Mouse (Mus musculus) intestine, embryonic 15.5 days (tissue): ENCODE data around the gene H13. TPM values are rescaled to one million over a fixed set of nuclear protein-coding genes. Genes with fewer than 3 reads are reported as not detected.

Experiments
- ATAC-seq: fragments of 200-750 bp; cut with Nextera tagmentation; 2 replicates; pipeline ENCODE4 v1.8.0; 2017; ENCODE audit warnings: moderate TSS enrichment, moderate library complexity
- H3K27ac ChIP-seq: fragments of 300-500 bp; sonication (generic); 2 replicates; pipeline ENCODE4 v1.5.1; 2015; ENCODE audit warnings: mild to moderate bottlenecking, inconsistent platforms
- H3K27me3 ChIP-seq: fragments of 300-500 bp; sonication (generic); replicated peaks from 2 replicates; pipeline ENCODE4 v1.6.1; 2015; ENCODE audit warnings: inconsistent platforms
- H3K36me3 ChIP-seq: fragments of 300-500 bp; sonication (generic); 2 replicates; pipeline ENCODE4 v1.6.1; 2015; ENCODE audit warnings: inconsistent platforms
- H3K4me1 ChIP-seq: fragments of 300-500 bp; sonication (generic); replicated peaks from 2 replicates; pipeline ENCODE4 v1.6.1; 2015; ENCODE audit warnings: inconsistent platforms
- H3K4me2 ChIP-seq: fragments of 300-500 bp; sonication (generic); replicated peaks from 2 replicates; pipeline ENCODE4 v1.6.1; 2015; ENCODE audit warnings: mild to moderate bottlenecking, inconsistent platforms
- H3K4me3 ChIP-seq: fragments of 300-500 bp; sonication (generic); replicated peaks from 2 replicates; pipeline ENCODE4 v1.5.1; 2015; ENCODE audit warnings: inconsistent platforms
- H3K9ac ChIP-seq: fragments of 300-500 bp; sonication (generic); 2 replicates; pipeline ENCODE4 v1.6.1; 2015; ENCODE audit warnings: inconsistent platforms
- H3K9me3 ChIP-seq: fragments of 300-500 bp; sonication (generic); 2 replicates; pipeline ENCODE4 v1.6.1; 2016; ENCODE audit warnings: inconsistent platforms
- WGBS: fragments of 180-500 bp; shearing (Covaris S2); methylation state at CpG from one replicate; pipeline ENCODE4 v1.1.7; 2015; 5-methylcytosine and 5-hydroxymethylcytosine counted together
- polyA plus RNA-seq: library from polyadenylated mRNA; unstranded; fragments of >200 nt; fragmentation: Nextera tagmentation; extraction: Ambion mirVana; gene quantifications from 2 replicates; pipeline ENCODE4 v1.2.1, GENCODE M21; 2015

Gene H13
- polyA plus RNA-seq, result 115 and 120 TPM in 2 replicates

DNA sequence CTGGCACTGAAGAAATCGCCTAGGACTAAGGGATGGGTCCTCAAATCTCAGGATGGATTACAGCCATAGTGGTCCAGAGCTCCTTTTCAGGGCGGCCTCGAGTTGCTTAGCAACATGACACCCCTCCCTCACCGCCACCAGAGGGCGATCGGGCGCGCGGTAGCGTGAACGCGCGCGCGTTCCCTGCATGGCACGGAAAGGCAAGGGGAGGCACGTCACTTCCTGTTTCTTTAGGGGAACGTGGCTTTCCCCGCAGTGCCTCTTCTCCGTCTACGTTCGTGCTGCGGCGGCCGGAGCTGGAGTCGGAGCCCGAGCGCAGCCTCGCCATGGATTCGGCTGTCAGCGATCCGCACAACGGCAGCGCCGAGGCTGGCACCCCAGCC, at the start of gene H13:
Gene H13 (plus strand): TSS at position 206 of the 383 bp plus-strand sequence.
- Histone ChIP-seq H3K27me3 (no peaks in the 10 kb centered on the region), H3K4me3 (peak within 1 kb of the TSS; percentile 86), H3K9ac (peak within 1 kb of the TSS; percentile 89), H3K36me3 (no peaks in the 10 kb centered on the region), H3K27ac (peak within 1 kb of the TSS; percentile 94), H3K9me3 (no peaks in the 10 kb centered on the region), H3K4me2 (peak within 1 kb of the TSS; percentile 60), H3K4me1 (peaks cover 28% of the 10 kb centered on the region)
- WGBS, result 0% methylated on average over 35 of the region's 35 CpGs
- ATAC-seq, result peak; percentile 87

GRCm38 (mm10) chr2:152620367-152621134, 48.7 kb upstream of the H13 start:
- H3K27ac ChIP-seq, result no peak overlapping the region
- no peaks in the 10 kb centered on the region for H3K9me3 ChIP-seq
- H3K4me2 ChIP-seq, result no peak overlapping the region
- H3K4me1 ChIP-seq, result no peaks in the 10 kb centered on the region
- H3K4me3 ChIP-seq, result no peak overlapping the region
- H3K36me3 ChIP-seq, result no peaks in the 10 kb centered on the region
- no peak for ATAC-seq
- H3K27me3 ChIP-seq, result 0 out of 2 replicates have a peak, but pooled peaks cover 3% of the 10 kb centered on the region
- 70% methylated on average over 9 of the region's 9 CpGs for WGBS
- no peak overlapping the region for H3K9ac ChIP-seq

GRCm38 (mm10) chr2:152622151-152622550, 47.1 kb upstream of the H13 start:
- no peak for ATAC-seq

DNA sequence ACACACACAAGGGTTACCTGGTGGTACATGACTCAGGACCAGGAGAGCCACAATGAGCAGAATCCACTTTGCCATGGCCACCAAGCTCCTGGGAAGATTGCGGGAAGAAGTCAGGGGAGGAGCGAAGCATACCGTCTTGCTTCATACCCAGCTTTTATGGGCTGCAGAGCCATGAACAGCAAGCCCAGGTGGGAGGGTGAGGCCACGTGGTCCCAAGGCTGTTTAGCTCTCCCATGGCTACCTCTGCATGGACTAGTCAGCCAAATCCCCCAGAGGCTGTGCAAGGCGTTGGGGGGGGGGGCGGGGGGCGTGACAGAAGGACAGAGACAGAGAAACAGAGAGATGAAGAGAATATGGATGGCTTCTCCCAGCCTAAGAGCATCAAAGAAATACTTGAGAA, 46.3 kb upstream of the H13 start, which contains the start of gene Defb25:
Gene Defb25 (minus strand): TSS at position 101 of the 400 bp plus-strand sequence.
- ATAC-seq, result no peak

More at GRCm38 (mm10) chr2:152622151-152622550, 47.1 kb upstream of the H13 start:
- no peaks in the 10 kb centered on the region for H3K9me3 ChIP-seq
- peaks cover 7% of the 10 kb centered on the region for H3K4me1 ChIP-seq
- no peak overlapping the region for H3K4me2 ChIP-seq
- 83% methylated on average over 13 of the region's 13 CpGs for WGBS
- no peak overlapping the region for H3K9ac ChIP-seq
- H3K4me3 ChIP-seq, result no peak overlapping the region
- no peak overlapping the region for H3K27ac ChIP-seq
- H3K27me3 ChIP-seq, result peaks cover 17% of the 10 kb centered on the region
- H3K36me3 ChIP-seq, result no peaks in the 10 kb centered on the region

GRCm38 (mm10) chr2:152624566-152624965, 44.7 kb upstream of the H13 start:
- H3K4me3 ChIP-seq, result no peak overlapping the region
- no peak overlapping the region for H3K4me2 ChIP-seq
- WGBS, result 87% methylated on average over 2 of the region's 2 CpGs
- H3K36me3 ChIP-seq, result no peaks in the 10 kb centered on the region
- peaks cover 10% of the 10 kb centered on the region for H3K4me1 ChIP-seq
- peaks cover 29% of the 10 kb centered on the region for H3K27me3 ChIP-seq
- no peak for ATAC-seq
- no peaks in the 10 kb centered on the region for H3K9me3 ChIP-seq
- no peak overlapping the region for H3K9ac ChIP-seq
- no peak overlapping the region for H3K27ac ChIP-seq

More for the DNA sequence above, 46.3 kb upstream of the H13 start, which contains the start of gene Defb25:
- H3K36me3 ChIP-seq, result no peaks in the 10 kb centered on the region
- no peak within 1 kb of the TSS for H3K4me3 ChIP-seq
- H3K27ac ChIP-seq, result no peak within 1 kb of the TSS
- H3K4me1 ChIP-seq, result peaks cover 10% of the 10 kb centered on the region
- no peak within 1 kb of the TSS for H3K9ac ChIP-seq
- 80% methylated on average over 7 of the region's 7 CpGs for WGBS
- no peaks in the 10 kb centered on the region for H3K9me3 ChIP-seq
- H3K27me3 ChIP-seq, result peaks cover 20% of the 10 kb centered on the region
- no peak within 1 kb of the TSS for H3K4me2 ChIP-seq

GRCm38 (mm10) chr2:152625256-152625655, 44.0 kb upstream of the H13 start:
- Histone ChIP-seq H3K4me2 (no peak overlapping the region), H3K4me1 (peaks cover 10% of the 10 kb centered on the region), H3K9ac (no peak overlapping the region), H3K27me3 (peaks cover 29% of the 10 kb centered on the region), H3K27ac (no peak overlapping the region), H3K36me3 (no peaks in the 10 kb centered on the region), H3K4me3 (no peak overlapping the region), H3K9me3 (no peaks in the 10 kb centered on the region)
- WGBS, result 29% methylated on average over 1 of the region's 1 CpGs
- ATAC-seq, result no peak

DNA sequence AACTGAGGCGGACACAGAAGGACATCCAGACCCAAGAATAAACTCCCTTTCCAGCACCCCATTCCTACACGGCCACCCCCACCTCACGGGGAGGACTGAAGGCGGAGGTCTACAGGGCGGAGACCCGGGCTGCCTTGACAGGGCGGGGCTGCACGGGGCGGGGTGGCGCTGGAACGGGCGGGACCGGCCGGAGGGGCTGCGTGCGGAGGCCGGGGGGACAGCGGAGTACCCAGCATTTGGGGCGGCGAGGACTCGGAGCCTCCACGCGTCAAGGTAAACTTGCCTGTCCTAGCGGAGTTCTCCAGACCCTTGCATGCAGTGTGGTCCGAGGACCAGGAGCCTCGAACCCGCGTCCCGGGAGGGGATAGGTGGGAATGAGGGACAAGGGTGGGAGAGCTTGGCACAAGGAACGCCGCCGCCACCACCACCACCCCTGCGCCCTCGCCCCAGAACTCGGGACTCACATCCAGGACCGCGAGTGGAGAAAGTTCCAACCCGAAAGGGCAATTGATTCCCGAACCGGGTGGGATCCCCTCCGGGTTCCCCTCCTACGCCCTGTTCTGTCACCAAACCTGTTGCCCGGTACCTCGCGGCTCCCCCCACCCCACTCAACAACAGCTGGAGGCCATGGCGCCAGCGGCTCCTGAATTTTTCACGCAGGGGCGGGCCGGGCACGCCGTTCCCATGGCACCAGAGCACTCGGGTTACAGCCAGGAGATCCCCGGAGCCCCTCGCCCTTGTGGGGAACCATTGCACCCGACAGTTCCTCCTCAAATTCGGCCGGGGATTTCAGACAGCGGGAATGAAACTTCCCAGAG, 42.3 kb upstream of the H13 start, which contains the start of gene Rem1:
Gene Rem1 (plus strand): TSS at position 178 of the 818 bp plus-strand sequence.
- H3K9me3 ChIP-seq, result no peaks in the 10 kb centered on the region
- H3K9ac ChIP-seq, result peak within 1 kb of the TSS; percentile 50
- H3K4me1 ChIP-seq, result peaks cover 10% of the 10 kb centered on the region
- H3K4me3 ChIP-seq, result peak within 1 kb of the TSS; percentile 47
- peaks cover 29% of the 10 kb centered on the region for H3K27me3 ChIP-seq
- H3K36me3 ChIP-seq, result no peaks in the 10 kb centered on the region
- H3K27ac ChIP-seq, result peak within 1 kb of the TSS; percentile 27; the same call in 1 of the 2 replicates
- ATAC-seq, result peak; percentile 72
- WGBS, result under 1% methylated on average over 55 of the region's 59 CpGs
- H3K4me2 ChIP-seq, result peak within 1 kb of the TSS; percentile 77

- Histone ChIP-seq H3K4me2 (peak overlapping the region; percentile 77), H3K4me3 (peak overlapping the region; percentile 47; the same call in 1 of the 2 replicates), H3K9me3 (no peaks in the 10 kb centered on the region), H3K4me1 (peaks cover 10% of the 10 kb centered on the region), H3K27ac (peak overlapping the region; percentile 27; the same call in 1 of the 2 replicates), H3K9ac (no peak overlapping the region), H3K27me3 (peaks cover 29% of the 10 kb centered on the region), H3K36me3 (no peaks in the 10 kb centered on the region)
- ATAC-seq, result no peak
- 48% methylated on average over 17 of the region's 17 CpGs for WGBS
Measured at GRCm38 (mm10) chr2:152628066-152628465, 41.2 kb upstream of the H13 start.

- no peak overlapping the region for H3K27ac ChIP-seq
Measured at GRCm38 (mm10) chr2:152629239-152629638, 40.0 kb upstream of the H13 start.

DNA sequence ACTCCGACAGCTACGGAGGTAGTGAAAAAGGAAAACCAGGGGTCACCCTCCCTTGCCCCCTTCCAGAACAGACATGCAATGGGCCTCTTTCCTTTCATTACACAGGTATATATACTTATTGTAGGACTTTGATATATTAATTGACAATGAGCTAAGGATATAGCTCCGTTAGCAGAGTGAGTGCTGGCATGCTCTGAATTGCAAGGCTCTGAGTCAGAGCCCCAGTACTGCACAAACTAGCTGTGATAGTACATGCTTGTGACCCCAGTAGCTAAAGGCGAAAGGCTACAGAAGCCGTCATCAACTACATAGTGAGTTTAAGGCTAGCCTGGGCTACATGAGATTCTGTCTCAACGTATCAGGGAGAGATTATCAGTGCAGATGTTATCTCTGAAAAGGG, 39.4 kb upstream of the H13 start:
- Histone ChIP-seq H3K4me1 (peaks cover 10% of the 10 kb centered on the region), H3K4me2 (no peak overlapping the region)
- ATAC-seq, result no peak

More at GRCm38 (mm10) chr2:152629239-152629638, 40.0 kb upstream of the H13 start:
- Histone ChIP-seq H3K9me3 (no peaks in the 10 kb centered on the region), H3K9ac (no peak overlapping the region), H3K4me2 (no peak overlapping the region; the same call in 1 of the 2 replicates), H3K4me3 (no peak overlapping the region), H3K36me3 (no peaks in the 10 kb centered on the region), H3K27me3 (peaks cover 29% of the 10 kb centered on the region), H3K4me1 (peaks cover 10% of the 10 kb centered on the region)
- 29% methylated on average over 3 of the region's 3 CpGs for WGBS
- no peak for ATAC-seq

GRCm38 (mm10) chr2:152633334-152633733, 35.9 kb upstream of the H13 start:
- Histone ChIP-seq H3K36me3 (no peaks in the 10 kb centered on the region), H3K4me2 (no peak overlapping the region; the same call in 1 of the 2 replicates), H3K9me3 (no peaks in the 10 kb centered on the region), H3K4me1 (peaks cover 3% of the 10 kb centered on the region), H3K27me3 (peaks cover 7% of the 10 kb centered on the region), H3K4me3 (no peak overlapping the region), H3K27ac (no peak overlapping the region), H3K9ac (no peak overlapping the region)
- 32% methylated on average over 17 of the region's 17 CpGs for WGBS
- no peak for ATAC-seq

More for the DNA sequence above, 39.4 kb upstream of the H13 start:
- no peak overlapping the region for H3K27ac ChIP-seq
- H3K36me3 ChIP-seq, result no peaks in the 10 kb centered on the region
- 83% methylated on average over 6 of the region's 6 CpGs for WGBS
- H3K27me3 ChIP-seq, result peaks cover 31% of the 10 kb centered on the region
- no peak overlapping the region for H3K9ac ChIP-seq
- no peak overlapping the region for H3K4me3 ChIP-seq
- no peaks in the 10 kb centered on the region for H3K9me3 ChIP-seq

GRCm38 (mm10) chr2:152634311-152634710, 35.0 kb upstream of the H13 start:
- Histone ChIP-seq H3K4me1 (peaks cover 3% of the 10 kb centered on the region), H3K36me3 (no peaks in the 10 kb centered on the region), H3K4me3 (no peak overlapping the region), H3K9me3 (no peaks in the 10 kb centered on the region), H3K4me2 (no peak overlapping the region), H3K9ac (no peak overlapping the region), H3K27ac (0 out of 2 replicates have a peak overlapping the region, but pooled peaks have one; percentile 6), H3K27me3 (0 out of 2 replicates have a peak, but pooled peaks cover 2% of the 10 kb centered on the region)
- no peak for ATAC-seq
- 70% methylated on average over 29 of the region's 29 CpGs for whole genome bisulfite sequencing
